Mouse (Mus musculus): ENCODE results near the gene Cacna1e.
A peak's percentile ranks its signal among the peaks of the same experiment; 100 is the strongest.

The Cacna1e gene

GRCm38 (mm10) chr1:154784862-154785261 is 99.4 kb downstream of the Cacna1e start:
- DNase-seq (ENCODE audit: inconsistent ontology term): no peak

GRCm38 (mm10) chr1:154783521-154783920 is 100.8 kb downstream of the Cacna1e start:
- DNase-seq (ENCODE audit: inconsistent ontology term): no peak

GRCm38 (mm10) chr1:154779908-154780514 is 104.3 kb downstream of the Cacna1e start:
- DNase-seq (ENCODE audit: inconsistent ontology term): no peak

GRCm38 (mm10) chr1:154776344-154776743 is 108.0 kb downstream of the Cacna1e start:
- no peak for DNase-seq (ENCODE audit: inconsistent ontology term)

GRCm38 (mm10) chr1:154774468-154774867 is 109.8 kb downstream of the Cacna1e start:
- DNase-seq (ENCODE audit: inconsistent ontology term): no peak

DNA sequence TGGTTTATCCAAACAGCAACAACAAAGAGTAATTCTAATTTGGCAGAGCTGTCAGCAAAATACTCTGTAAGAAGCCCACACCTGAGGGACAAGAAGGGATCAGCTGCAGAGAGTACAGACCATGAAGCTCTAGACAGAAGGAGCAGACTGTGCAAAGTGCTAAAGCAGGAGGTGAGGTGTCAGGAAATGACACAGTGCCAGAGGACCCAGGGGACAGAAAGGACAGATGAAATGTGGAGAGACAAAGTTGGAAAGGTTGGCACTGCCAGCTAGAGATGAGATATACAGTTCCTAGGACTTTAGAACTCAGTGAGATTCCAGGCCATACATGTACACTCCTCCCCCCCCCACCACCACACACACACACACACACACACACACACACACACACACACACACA is 113.2 kb downstream of the Cacna1e start:
- DNase-seq (ENCODE audit: inconsistent ontology term): no peak

GRCm38 (mm10) chr1:154770542-154770941 is 113.8 kb downstream of the Cacna1e start:
- no peak for DNase-seq (ENCODE audit: inconsistent ontology term)

- no peak for DNase-seq (ENCODE audit: inconsistent ontology term)
Observed at GRCm38 (mm10) chr1:154763132-154763531, 121.2 kb downstream of the Cacna1e start.

DNA sequence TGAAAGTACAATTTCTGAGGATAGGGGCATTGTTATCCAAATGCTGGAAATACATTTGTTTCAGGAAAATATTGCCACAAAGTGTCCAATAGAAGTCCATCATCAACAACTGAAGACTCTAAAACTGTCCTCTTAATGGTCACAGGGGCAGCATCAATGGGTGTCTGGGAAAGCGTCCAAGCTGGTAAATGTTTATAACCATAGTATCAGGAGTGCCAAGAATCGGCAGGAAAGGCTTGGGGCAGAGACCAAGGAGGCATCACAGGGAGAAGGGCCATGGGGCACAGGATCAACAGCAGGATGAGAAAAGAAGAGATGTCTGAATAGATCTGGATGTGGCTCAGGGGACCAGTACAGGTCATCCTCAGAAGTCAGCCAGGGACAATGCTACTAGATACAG is 132.2 kb downstream of the Cacna1e start:
- DNase-seq (ENCODE audit: inconsistent ontology term): no peak

DNA sequence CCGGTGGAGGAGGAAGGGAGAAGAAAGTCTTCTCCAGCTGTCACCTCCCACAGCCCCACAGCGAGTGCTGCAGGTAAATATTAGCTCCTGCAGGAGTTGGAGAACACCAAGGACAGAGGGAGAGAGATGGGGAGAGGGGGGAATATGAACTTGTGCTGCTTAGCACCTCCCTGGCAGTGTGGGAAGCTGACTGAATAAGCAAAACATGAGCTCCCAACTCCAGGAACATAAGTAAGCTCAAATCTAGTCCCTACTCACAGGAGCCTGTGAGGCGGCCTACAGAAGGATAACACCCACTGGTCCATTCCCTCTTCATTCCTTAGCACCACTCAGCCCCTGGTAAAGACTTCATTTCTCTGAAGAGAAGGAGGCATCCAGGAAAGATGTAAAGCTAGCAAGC is 135.8 kb downstream of the Cacna1e start:
- no peak for DNase-seq (ENCODE audit: inconsistent ontology term)

- no peak for DNase-seq (ENCODE audit: inconsistent ontology term)
Observed at GRCm38 (mm10) chr1:154745241-154745640, 139.1 kb downstream of the Cacna1e start.

GRCm38 (mm10) chr1:154730411-154730961 is 153.8 kb downstream of the Cacna1e start:
- no peak for DNase-seq (ENCODE audit: inconsistent ontology term)

- DNase-seq (ENCODE audit: inconsistent ontology term): peak; percentile 55
Observed at GRCm38 (mm10) chr1:154729269-154729980, 154.9 kb downstream of the Cacna1e start.

DNA sequence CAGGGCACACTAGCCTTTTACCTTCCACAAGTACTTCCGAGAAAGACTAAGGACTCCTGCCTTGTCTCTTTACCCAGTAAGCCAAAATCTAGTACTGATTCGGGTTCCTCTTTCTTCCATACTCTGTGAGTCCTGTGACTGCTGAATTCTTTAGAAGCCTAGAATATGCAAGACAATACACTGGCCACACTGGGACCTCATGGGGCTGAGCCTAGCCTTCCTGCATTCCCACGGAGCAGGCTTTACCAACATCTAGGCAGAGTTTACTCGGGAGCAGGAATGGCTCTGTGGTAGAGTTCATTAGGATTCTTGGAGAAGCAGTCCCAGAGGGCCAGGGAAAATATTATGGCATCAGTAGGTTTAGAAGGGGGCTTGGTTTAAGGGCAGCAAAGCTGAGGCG is 155.6 kb downstream of the Cacna1e start:
- DNase-seq (ENCODE audit: inconsistent ontology term): no peak

- DNase-seq (ENCODE audit: inconsistent ontology term): no peak
Observed at GRCm38 (mm10) chr1:154727696-154728095, 156.6 kb downstream of the Cacna1e start.

DNA sequence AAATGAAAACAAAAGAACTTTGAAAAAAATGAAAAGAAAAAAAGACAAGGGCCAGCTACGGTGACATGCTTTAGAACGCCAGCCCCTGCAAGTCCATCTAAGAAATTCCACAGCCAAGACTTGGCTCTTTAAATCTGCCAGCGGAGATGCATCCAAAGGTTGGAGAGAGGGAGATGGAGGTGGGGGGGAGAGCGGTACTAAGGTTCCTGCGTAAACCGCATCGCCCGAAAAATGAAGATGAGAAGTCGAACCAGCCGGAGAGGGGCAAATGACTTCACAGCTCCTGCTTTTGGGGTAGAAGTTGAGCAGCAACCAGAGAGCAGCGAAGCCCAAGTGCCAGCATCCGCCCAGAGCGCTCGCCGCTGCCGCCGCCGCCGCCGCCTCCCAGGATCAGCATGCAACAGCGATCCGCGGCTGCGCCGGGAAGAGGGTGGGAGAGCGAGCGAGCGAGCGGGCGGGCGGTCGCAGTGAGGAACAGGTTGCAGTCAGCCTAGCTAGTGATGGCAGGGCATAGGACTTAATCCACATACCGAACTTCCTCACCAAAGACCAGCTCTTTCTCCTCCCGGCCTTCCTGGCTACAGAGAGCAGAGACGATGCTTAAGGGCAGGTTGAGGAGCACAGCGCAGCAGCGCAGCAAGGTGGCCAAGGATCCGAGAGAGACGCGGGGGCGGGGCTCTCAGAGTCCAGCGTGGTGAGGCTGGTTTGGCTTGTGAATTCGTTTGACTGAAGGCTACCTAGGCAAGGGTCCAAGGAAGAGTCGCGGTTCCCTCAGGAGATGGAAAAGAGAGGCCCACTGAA is 157.7 kb downstream of the Cacna1e start:
- DNase-seq (ENCODE audit: inconsistent ontology term): peak; percentile 52

DNA sequence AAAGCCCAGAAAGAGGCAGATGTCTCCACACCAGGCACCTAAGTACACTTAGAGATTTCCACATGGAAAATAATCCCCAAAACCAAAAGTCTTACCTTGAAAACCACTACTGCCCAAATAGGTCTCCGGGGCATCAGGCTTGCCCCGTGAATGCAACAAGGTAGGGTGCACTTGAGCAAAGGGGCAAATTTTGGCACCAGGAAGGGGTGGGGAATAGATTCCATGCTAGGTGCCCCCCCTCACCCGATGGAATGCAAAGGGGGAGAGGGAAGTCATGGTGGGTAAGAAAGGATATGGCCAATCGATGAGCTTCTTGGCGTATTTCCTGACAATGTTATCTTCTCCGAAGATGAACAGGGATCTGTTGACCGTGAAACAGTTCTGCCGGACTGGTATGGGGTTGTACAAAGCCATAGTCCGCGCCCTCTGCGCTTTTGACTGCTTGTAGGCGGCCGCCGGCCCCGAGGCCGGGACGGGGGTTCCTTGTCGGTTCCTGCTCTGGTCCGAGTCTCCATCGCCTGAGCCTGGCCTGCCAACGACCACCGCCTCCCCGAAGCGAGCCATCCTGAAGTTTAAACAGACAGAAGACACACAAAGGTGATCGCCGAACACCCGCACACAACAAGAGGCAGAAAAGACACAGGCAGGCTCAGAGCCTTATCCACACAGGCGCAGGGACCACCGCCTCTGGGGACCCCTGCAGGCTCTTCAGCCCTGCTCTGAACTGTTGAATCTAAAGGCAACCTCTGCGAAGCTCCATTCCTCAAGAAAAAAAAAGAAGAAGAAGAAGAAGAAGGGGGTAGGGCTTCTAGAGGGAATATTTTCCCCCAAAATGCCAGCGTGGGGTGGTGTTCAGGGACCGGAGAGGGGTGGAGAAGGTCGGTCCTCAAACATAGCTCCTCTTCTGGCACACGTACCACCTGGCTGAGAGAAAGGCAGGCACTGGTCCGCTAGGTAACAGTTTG is 158.7 kb downstream of the Cacna1e start:
- DNase-seq (ENCODE audit: inconsistent ontology term): no peak

DNA sequence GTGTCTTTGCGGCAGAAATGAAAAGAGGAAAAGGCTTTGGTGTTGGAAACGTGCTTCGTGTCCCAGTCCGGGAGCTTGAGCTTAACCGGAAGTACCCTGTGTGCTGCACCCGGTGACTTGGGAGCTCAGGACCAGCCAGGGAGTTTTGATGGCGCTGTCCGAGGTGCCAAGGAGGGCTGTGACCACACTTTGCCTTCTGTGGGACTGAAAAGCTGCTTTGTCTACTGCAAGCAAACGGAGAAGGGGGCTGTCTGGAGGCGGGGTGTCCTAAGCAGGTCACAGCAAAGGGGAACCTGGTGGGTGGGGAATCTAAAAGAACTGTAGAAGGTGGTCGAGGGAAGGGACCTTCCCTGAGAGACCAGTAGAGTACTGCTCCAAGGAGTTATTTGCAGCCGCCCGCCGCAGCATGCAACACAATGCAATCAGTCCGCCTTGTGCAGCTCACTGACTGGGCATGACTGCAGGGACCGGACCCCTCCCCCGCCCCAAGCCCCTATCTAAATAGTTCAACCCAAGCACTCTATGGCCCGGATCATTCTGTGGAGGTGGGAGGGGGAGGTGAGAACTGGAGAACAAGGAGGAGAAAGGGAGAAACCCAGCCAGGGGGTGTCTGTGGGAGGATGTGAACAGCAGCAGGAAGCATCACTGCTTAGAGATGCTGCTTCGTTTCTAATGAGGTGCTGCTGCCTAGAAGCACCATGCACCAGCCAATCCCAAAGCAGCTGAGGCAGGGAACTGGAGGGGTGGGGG is 160.6 kb downstream of the Cacna1e start:
- DNase-seq (ENCODE audit: inconsistent ontology term): no peak

DNA sequence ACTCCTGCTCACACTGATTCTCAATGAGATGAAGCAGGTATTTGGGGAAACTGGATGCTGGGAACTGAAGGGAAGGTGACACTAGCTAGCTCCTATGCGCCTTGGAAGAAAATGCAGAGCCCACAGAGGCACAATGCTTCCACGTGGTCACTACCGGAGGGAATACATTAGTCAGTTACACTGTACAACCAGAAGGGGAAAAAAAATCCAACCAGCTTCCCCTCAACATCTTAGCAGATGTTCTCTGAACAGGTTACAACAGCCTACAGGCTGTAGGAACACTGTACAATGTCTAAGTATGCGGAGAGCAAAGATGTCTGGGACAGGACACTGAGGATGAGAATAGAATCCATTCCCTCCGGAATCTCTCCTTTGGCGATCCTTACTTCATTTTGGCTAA is 161.2 kb downstream of the Cacna1e start:
- DNase-seq (ENCODE audit: inconsistent ontology term): no peak

DNA sequence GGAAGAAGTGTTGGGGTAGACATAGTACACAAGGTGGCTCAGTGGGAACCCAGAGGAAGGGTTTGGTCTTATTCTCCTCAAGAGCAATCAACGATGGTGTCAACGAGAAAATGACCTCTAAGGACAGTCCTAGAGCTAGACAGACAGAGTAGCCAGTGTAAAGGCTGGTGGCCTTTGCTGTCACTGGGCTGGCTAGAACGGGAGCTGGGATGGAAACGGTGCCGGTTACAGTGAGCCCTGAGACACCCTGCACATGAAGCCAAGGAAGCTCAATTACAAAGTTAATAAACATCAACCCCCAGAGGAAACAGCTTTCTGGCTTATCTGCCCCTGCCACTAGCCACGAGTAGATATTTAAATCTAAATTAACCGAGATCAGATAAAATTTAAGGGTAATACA is 168.7 kb downstream of the Cacna1e start:
- no peak for DNase-seq (ENCODE audit: inconsistent ontology term)

GRCm38 (mm10) chr1:154712747-154713146 is 171.6 kb downstream of the Cacna1e start:
- DNase-seq (ENCODE audit: inconsistent ontology term): no peak

Measured in Muller cell, postnatal 12 days (primary cell).